Mouse (Mus musculus) E14TG2a.4 (cell line): Measurements from ENCODE around the gene Tbc1d12.

ENCODE experiments used
- CTCF ChIP-seq: conservative IDR thresholded peaks from 2 replicates; pipeline ENCODE4 v1.5.1; 2014; ENCODE audit warnings: low read length
- NANOG ChIP-seq: IDR thresholded peaks from 2 replicates; pipeline ENCODE4 v1.6.1; 2014; ENCODE audit warnings: borderline replicate concordance, low read length, mixed read lengths
- POU5F1 ChIP-seq: IDR thresholded peaks from 2 replicates; pipeline ENCODE4 v1.6.1; 2014; ENCODE audit warnings: low read length, borderline replicate concordance

DNA sequence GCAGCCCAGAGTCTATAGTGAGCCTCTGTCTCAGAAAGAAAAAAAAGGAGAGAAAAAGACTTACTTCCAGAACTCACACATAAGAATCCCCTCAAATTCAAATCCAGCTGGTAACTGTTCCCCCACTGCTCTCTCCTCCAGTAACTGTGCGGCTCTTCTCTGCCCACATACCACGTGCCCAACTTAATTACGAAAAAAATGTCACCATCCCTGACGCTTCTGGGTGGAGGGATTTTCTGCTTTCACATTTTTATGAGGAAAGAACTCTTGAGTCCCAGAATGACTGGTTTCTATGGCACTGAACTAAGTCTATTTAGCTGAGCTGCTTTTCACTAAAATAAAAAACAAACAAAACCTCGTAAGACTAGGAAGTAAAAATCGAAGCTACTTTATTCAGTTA is 48.6 kb upstream of the Tbc1d12 start:
- TF ChIP-seq CTCF, result no peak
- no peak for TF ChIP-seq NANOG
- no peak for TF ChIP-seq POU5F1
